Mouse (Mus musculus): ENCODE results near the gene Smad1. TPM values are rescaled to one million over a fixed set of nuclear protein-coding genes. Genes with fewer than 3 reads are reported as not detected.

The Smad1 gene
- polyA plus RNA-seq (2012; rRNA removed), result 7.5 and 8.5 TPM in 2 replicates

DNA sequence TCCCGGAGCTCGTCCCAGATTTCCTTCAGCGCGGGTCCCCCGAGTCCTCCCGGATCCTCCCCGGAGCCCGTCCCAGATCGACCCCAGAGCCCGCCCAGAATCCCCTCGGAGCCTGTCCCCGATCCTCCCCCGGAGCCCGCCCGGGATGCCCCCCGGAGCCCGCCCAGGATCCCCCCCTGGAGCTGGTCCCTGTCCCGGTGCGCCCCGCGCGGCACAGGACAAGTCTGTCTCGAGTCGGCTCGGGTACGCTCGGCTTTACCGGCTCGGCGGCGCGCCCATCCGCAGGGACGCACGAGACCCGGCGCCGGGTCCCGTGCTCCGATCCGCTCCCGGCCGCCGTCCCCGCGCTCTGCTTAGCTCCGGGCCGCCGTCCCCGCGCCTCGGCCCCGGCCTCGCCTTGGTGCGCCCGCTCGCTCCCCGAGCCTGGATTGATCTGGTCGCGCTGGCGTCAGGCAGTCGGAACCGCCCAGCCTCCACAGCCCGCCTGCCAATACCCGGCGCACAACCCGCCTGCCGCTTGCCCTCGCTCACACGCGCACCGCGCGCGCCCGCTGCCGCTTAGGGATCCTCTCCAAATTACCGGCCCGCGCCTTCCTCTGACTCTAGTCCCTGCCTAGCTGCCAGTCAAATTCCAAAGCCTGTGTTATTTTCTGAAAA is at the start of gene Smad1:
Gene Smad1 (minus strand): TSS at position 525 of the 657 bp plus-strand sequence.

DNA sequence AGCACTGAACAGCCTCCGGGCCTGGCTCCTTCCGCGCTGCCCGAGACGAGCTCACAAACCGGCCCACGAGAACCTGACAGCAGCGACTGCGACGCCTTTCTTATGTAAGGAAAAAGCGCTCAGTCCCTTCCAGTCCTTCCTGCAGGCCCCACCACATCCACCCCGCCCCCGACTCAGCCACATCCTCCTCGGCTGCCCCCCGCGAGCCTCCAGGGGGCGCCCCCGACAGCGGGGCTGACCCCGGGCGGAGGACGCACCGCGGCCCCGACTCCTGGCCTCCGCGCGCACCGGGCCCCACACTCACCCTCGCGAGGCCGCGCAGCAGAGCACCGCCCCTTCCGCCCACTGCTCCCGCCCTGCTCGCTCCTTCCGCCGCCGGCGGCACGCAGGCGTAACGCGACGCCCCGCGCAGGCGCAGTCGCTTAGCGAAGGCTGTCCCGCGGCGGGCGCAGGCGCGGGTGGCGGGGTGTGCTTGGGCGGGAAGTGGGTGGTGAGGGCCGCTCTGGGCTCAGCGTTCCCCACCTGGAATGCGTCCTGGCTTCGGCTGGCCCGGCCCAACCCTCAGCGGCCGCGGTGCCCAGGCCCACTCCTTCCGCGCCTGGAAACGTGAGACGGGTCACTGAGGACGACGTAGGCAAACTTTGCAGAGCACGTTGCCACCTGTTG is 104.6 kb downstream of the Smad1 start, which contains the start of gene Mmaa:
Gene Mmaa (minus strand): TSS at position 328 of the 666 bp plus-strand sequence.

Other genes with a start within 250 kb of the Smad1 start
- not detected in 2 replicates for gene 1700011L22Rik, start 150.9 kb downstream of the Smad1 start, polyA plus RNA-seq (2012; rRNA removed)
- gene Mmaa, start 104.6 kb downstream of the Smad1 start, polyA plus RNA-seq (2012; rRNA removed), result 4.3 and 4.6 TPM in 2 replicates
- 8.4 and 8.9 TPM in 2 replicates for gene Otud4, start 240.1 kb upstream of the Smad1 start, polyA plus RNA-seq (2012; rRNA removed)

All from liver, embryonic 18 days (tissue).